Mouse (Mus musculus): ENCODE data around the gene Zfp710.
A peak's percentile ranks its signal among the peaks of the same experiment; 100 is the strongest.
"Not testable (repeated sequence)": the region's sequence is repeated elsewhere in the genome, so short reads cannot be mapped to it uniquely, and the experiment has no call there.

The Zfp710 gene

DNA sequence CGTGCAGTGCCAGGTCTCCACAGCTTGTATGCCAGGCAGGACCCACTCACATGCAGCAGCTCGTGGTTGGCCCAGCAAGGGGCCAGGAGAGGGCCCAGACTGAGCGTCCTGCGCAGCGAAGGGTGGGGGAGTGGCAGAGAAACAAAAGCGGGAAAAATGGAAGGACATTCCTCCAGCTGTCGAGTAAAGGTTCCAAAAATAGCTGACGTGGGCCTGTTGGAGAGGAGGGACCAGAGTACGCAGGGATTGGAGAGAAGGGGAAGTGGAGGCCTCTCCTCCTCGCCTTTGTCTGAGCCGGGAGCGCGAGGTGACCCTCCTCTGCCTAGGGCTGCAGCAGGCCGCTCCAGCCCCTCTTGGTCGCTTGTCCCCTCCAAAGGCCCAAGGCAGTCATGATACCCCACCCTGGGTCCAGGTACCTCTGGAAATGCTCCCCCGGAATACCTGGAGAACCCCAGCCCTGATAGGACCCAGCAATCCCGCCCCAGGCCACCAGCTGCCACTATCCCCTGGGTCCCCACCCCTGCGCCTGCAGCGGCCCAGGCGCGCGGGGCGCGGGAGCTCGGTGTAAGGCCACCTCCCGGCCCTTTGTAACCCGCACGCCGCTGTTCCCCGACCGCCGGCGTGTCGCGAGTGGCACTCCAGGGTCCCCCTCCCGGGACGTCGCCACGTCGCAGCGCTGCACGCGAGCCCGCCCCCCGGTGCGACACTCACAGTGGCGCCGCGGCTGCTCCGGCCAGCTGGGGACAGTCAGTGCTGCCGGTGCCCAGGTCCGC is 90.0 kb downstream of the Zfp710 start:
- DNase-seq (ENCODE audit: low spot score), result no peak

DNA sequence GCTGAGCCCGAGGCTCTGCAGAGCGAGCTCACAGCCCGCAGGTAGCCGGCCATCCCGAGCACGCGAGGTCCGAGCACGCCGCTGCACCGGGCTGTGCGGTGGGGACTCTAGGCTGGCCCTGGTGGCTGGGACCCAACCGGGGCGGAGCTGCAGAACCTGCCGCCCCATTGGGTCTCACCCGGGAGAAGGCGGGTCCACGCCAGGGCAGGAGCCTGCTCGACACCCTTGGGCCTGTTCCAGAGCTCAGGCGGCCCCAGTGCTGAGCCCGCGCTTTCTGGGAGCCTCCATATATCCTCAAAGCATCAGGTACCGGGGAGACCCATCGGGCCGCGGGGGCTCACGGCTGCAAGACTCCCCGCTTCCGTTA is 90.6 kb downstream of the Zfp710 start, which contains the start of gene Idh2:
TSS of gene Idh2 (minus strand) at position 169 of the 367 bp plus-strand sequence.
- peak; percentile 81 for DNase-seq (ENCODE audit: low spot score)

DNA sequence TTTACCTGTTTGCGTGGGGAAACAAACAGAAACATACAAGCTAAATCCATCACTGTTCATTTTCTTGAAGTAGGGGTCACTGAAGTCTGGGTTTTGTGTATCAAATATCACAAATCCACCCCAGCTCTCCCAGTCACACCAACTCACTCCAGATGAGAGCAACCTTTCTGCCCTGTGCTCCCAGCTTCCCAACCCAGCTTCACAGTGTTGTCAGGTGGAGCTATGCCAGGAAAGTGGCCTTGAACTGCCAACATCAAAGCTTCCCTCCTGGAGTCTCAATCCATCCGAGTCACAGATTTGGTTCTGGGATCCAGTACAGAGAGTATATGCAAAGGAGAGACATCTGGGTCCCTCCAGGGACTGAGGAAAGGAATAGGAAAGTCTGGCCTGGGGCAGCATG is 91.5 kb downstream of the Zfp710 start:
- no peak for DNase-seq (ENCODE audit: low spot score)

DNA sequence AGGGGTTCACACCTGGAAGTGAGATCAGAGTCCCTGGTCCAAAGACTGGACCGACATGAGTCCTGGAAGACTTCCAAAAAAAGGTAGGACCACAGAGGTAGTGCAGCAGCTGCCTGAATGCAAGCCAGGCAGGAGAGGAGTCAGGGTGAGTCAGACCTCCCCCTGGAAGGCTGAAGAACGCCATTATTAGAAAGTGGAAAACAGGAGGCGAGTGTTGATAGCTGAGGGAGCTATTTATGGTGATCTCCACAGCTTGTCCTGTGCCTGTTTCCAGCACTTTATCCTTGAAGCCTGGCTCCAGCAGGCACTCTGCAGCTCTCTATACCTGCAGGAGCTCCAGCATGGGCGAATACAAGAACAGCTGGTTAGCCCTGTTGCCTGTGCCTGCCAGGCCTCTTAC is 94.6 kb downstream of the Zfp710 start:
- no peak for DNase-seq (ENCODE audit: low spot score)

DNA sequence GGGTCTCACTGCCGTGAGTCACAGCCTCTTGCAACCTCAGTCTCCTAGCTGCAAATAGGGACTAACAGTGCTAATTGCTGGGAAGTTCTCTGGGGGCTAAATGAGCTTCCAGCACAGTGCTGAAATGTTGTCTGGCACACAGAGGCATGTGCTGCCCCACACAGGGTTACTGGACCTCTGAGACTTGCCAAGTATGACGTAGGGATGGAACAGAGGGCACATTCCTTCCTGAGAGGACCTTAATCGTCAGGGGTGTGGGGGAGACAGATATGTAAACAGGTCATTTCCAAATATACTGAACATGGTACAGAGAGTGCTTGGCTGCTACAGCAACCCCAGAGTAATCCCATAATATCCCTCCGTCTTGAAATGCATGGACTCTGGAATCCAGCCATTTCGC is 96.5 kb downstream of the Zfp710 start:
- DNase-seq (ENCODE audit: low spot score), result no peak

DNA sequence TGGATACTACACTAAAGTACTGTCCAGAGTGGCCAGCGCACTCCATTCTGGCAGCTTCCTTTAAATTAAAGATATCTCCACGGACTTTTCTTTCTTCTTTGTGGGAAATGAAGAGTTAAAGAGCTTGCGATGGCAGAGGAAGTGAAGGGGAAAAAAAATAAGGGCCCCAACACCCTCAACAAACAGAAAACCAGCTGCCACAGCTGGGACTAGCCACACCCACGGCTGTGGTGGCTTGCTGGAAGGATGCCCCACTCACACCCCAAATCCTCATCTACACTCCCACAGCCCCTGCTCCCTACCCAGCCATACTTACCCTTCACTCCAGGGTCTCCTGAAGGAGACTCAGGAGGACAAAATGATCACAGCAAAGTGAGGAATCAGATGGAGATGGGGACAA is 98.5 kb downstream of the Zfp710 start:
- DNase-seq (ENCODE audit: low spot score), result peak; percentile 59

DNA sequence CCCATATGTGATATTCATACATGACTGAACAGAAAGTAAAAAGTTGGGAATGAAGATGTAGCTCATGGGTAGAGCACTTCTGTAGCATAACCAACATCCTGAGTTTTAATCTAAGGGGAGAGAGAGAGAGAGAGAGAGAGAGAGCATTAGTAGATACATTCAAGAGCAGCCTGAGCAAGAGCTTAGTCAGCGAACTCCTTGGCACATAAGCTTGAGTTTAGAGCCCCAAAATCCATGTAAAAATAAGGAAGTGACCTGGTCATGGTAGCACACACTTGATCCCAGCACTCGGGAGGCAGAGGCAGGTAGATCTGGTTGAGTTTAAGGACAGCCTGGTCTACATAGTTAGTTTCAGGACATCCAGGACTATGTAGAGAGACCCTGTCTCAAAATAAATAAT is 99.1 kb downstream of the Zfp710 start:
- DNase-seq (ENCODE audit: low spot score), result no peak

DNA sequence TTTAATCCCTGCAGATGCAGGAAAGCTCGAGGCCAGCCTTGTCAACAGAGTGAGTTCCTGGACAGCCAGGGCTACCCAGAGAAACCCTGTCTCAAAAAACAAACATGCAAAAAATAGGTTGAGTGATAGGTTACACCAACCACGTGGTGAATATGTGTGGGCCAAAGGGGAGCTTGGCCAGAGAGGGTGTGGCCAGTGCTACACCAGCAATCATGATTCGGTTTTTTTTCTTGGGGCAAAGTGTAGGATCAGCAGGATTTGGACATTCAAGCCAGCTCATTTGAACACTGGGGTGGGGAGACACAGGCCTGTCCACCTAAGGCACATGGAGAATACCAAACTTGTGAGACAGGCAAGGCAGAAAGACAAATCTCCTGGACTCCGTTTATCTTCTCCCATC is 104.7 kb downstream of the Zfp710 start:
- no peak for DNase-seq (ENCODE audit: low spot score)

DNA sequence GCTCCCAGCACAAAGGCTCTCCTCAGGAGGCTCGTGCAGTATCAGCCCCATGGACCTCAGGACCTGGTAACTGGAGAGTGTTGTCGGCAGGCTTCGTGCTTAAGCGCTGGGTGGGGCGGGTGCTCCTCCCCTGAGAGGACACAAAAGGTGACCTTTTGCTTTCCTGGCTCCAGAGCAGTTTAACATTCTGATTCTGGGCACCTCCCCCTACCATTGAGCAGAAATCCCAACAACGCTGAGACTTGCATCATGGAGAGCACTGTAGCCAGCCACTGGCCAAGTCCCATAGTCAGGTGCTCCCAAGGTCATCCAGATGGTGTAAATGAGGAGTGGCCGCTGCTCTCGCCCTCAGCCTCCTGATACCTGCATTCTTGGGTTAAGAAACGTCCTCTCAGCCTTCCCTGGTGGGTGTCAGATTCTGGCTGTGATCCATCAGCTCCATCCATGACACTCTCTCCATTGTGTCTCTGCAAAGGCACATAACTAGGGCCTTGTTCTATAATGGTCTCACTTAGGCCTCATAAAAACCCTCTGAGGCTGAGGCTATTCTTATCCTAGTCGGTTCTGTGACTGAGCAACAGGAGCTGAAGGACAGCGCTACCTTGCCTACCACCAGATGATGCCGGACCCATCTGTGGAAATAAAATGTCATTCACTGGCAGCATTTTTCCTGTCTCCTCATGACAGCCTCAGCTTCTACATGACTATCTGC is 105.9 kb downstream of the Zfp710 start:
- DNase-seq (ENCODE audit: low spot score), result no peak

DNA sequence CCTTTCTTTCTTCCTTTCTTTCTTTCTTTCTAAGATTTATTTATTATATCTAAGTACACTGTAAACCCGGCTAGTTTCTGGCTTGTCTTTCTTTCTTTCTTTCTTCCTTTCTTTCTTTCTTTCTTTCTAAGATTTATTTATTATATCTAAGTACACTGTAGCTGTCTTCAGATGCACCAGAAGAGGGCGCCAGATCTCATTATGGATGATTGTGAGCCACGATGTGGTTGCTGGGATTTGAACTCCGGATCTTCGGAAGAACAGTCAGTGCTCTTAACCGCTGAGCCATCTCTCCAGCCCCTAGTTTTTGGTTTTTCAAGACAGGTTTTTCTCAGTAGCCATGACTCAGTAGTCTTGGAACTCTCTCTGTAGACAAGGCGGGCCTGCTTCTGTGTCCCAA is 106.7 kb downstream of the Zfp710 start:
- not testable (repeated sequence) for DNase-seq (ENCODE audit: low spot score)

DNA sequence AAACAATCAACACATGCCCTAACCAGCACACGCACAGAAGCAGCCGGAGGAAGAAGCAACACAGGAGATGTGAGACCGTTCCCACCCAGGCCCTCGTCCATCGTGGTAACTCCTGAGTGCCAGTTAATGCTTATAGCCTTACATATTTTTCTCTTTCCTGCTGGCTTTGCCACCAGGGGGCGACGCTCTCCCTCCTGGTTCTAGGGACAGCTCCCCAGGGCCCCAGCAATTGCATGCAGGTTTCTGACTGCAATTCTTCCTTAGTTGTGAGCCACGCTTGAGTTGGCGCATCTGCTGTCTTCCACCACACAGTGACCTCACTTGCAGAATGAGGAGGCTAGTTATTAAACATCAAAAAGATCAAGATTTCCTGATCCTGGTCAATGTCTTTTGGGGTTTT is 107.9 kb downstream of the Zfp710 start:
- peak; percentile 65 for DNase-seq (ENCODE audit: low spot score)

DNA sequence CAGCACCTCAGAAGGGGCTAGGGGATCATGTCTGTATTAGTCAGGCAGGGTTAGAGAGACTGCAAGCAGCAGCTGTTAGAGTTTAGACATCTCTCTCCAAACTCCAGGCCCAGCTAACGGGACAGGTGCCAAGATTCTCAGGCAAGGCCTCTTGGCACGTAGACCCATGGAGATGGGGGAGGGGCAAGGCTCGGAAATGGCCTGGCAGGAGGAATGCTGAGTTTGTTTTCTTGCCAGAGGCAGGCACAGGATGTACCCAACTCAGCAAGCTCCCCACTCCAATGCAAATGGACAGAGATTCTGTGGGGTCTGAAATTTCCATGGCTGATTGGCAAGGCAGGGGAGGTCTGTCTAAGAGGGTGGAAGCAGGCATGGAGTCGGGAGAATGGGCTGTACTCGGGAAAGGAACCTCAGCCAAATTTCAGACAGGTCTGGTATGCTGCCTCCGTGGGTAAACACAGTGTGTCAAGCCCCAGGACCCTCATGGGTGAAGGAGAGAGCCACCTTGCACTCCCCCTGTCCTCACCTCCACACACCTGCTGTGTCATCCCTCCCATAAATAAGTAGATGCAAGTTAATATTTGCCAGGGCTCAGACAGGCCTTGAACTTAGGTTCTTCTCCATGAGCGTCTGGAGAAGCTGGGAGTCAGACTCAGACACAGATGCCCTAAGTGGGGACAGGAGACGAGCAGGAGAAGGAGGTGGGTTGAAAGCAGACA is 110.0 kb downstream of the Zfp710 start:
- no peak for DNase-seq (ENCODE audit: low spot score)

DNA sequence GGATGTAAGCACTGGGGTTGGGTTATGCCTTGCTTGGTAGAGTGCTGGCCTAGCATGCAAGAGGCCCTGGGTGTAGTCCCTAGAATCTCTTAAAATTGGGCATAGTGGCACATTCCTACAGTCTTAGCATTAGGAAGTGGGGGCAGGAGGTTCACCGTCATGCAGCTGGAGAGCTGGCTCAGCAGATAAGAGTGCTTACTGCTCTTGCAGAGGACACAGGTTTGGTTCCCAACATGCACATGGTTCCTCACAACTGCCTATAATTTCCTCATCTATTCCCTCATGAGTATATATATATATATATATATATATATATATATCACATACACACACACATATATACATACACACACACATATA is 110.5 kb downstream of the Zfp710 start:
- DNase-seq (ENCODE audit: low spot score), result no peak

DNA sequence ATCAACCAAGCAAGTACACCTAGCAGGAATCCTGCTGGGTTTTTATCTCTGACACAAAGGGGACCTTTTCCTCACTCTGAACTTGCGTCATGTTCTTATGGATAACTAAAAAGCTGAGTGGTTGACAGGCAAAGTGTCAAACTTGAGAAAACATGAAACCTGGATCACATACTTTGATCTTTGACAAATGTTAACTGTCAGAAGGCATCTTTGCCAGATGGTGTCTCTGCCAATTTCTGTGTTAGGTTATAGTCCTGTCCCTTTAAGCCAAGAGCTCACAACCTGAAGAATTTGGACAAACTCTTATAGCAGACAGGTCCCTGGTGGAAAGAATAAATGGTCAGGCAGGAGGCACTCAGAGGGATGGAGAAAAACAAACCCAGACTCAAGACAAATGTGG is 113.8 kb downstream of the Zfp710 start:
- DNase-seq (ENCODE audit: low spot score), result no peak

DNA sequence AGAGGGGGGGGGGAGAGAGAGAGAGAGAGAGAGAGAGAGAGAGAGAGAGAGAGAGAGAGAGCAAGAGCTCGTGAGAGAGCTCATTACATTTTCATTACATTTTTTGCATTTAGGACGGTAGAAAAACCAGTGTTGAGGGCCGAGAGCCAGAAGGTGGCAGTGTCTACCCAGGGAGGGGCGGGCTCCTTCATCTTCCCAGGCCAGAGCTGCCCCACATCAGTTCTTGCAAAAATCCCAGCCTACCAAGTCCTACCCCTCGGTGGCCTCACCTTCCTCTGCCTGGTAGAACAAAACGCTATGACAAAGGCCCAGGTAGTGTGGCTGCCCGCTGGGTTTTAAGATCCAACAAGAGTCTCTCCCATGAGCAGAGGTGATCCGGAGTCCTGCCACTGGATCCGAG is 116.2 kb downstream of the Zfp710 start:
- DNase-seq (ENCODE audit: low spot score), result peak; percentile 68
